Mouse (Mus musculus): ENCODE results near the gene Krtap19-2. TPM values are rescaled to one million over a fixed set of nuclear protein-coding genes. Genes with fewer than 3 reads are reported as not detected.

The Krtap19-2 gene
- total RNA-seq (2012; rRNA removed): not detected in 2 replicates

- Histone ChIP-seq H3K27ac (ENCODE audit: insufficient read depth, low read depth, low read length, poor library complexity, severe bottlenecking) (no peak within 1 kb of the TSS), H3K9me3 (ENCODE audit: control insufficient read depth, insufficient read depth, low read depth, low read length) (no peaks in the 10 kb centered on the region), H3K4me1 (ENCODE audit: control insufficient read depth in 2 of 2, insufficient read depth in 2 of 2, low read length in 2 of 2, poor library complexity in 1 of 2) (no peaks in the 10 kb centered on the region), H3K9ac (ENCODE audit: insufficient read depth, low read depth, low read length, poor library complexity, severe bottlenecking) (no peak within 1 kb of the TSS), H3K36me3 (ENCODE audit: control insufficient read depth, insufficient read depth, low read length, poor library complexity, severe bottlenecking) (no peaks in the 10 kb centered on the region), H3K4me3 (ENCODE audit: insufficient read depth in 1 of 2, low read depth in 1 of 2, low read length in 2 of 2, poor library complexity in 1 of 2, severe bottlenecking in 1 of 2) (no peak within 1 kb of the TSS)
- DNase-seq (ENCODE audit: low read depth, low spot score): no peak
- TF ChIP-seq ZC3H11A (IDR thresholded peaks at IDR 0.05; ENCODE audit: borderline replicate concordance, low read depth, low read length) (no peak), MAFK (IDR thresholded peaks at IDR 0.05; ENCODE audit: insufficient read depth, low read depth, low read length) (no peak), CHD2 (IDR thresholded peaks at IDR 0.05; ENCODE audit: low read depth, low read length) (no peak), ZNF384 (IDR thresholded peaks at IDR 0.05; ENCODE audit: low read depth, low read length) (no peak), HCFC1 (IDR thresholded peaks at IDR 0.05; ENCODE audit: borderline replicate concordance, insufficient read depth, low read length) (no peak)
- in situ Hi-C loops (cut with MboI; ENCODE audit: low sequenced_read_pairs in 2 of 2, unreplicated experiment in 2 of 2): no loop called here
Measured at GRCm38 (mm10) chr16:88874169-88874568, at the start of gene Krtap19-2. Gene Krtap19-2, minus strand, starts transcription at chr16:88874269.

- in situ Hi-C loops (cut with MboI; ENCODE audit: low sequenced_read_pairs in 2 of 2, unreplicated experiment in 2 of 2): no loop called here
- TF ChIP-seq ZNF384 (IDR thresholded peaks at IDR 0.05; ENCODE audit: low read depth, low read length): no peak
- H3K27ac ChIP-seq (ENCODE audit: insufficient read depth, low read depth, low read length, poor library complexity, severe bottlenecking): no peak within 1 kb of the TSS
Measured at GRCm38 (mm10) chr16:88896357-88896756, 22.3 kb upstream of the Krtap19-2 start, which contains the start of gene Krtap19-5. Gene Krtap19-5, minus strand, starts transcription at chr16:88896457.

GRCm38 (mm10) chr16:88886870-88887269 lies 12.8 kb upstream of the Krtap19-2 start:
- no peak overlapping the region for H3K27ac ChIP-seq (ENCODE audit: insufficient read depth, low read depth, low read length, poor library complexity, severe bottlenecking)
- TF ChIP-seq CHD2 (IDR thresholded peaks at IDR 0.05; ENCODE audit: low read depth, low read length) (no peak), ZC3H11A (IDR thresholded peaks at IDR 0.05; ENCODE audit: borderline replicate concordance, low read depth, low read length) (no peak), HCFC1 (IDR thresholded peaks at IDR 0.05; ENCODE audit: borderline replicate concordance, insufficient read depth, low read length) (no peak), MAFK (IDR thresholded peaks at IDR 0.05; ENCODE audit: insufficient read depth, low read depth, low read length) (no peak), ZNF384 (IDR thresholded peaks at IDR 0.05; ENCODE audit: low read depth, low read length) (no peak)
- H3K4me1 ChIP-seq (ENCODE audit: control insufficient read depth in 2 of 2, insufficient read depth in 2 of 2, low read length in 2 of 2, poor library complexity in 1 of 2): no peaks in the 10 kb centered on the region; a peak in 1 of 4 replicates
- no peak overlapping the region for H3K9ac ChIP-seq (ENCODE audit: insufficient read depth, low read depth, low read length, poor library complexity, severe bottlenecking)
- in situ Hi-C loops (cut with MboI; ENCODE audit: low sequenced_read_pairs in 2 of 2, unreplicated experiment in 2 of 2): no loop called here
- no peak overlapping the region for H3K4me3 ChIP-seq (ENCODE audit: insufficient read depth in 1 of 2, low read depth in 1 of 2, low read length in 2 of 2, poor library complexity in 1 of 2, severe bottlenecking in 1 of 2)
- DNase-seq (ENCODE audit: low read depth, low spot score): no peak
- H3K9me3 ChIP-seq (ENCODE audit: control insufficient read depth, insufficient read depth, low read depth, low read length): no peaks in the 10 kb centered on the region
- no peaks in the 10 kb centered on the region for H3K36me3 ChIP-seq (ENCODE audit: control insufficient read depth, insufficient read depth, low read length, poor library complexity, severe bottlenecking)

More at GRCm38 (mm10) chr16:88896357-88896756, 22.3 kb upstream of the Krtap19-2 start, which contains the start of gene Krtap19-5:
- Histone ChIP-seq H3K36me3 (ENCODE audit: control insufficient read depth, insufficient read depth, low read length, poor library complexity, severe bottlenecking) (no peaks in the 10 kb centered on the region), H3K4me3 (ENCODE audit: insufficient read depth in 1 of 2, low read depth in 1 of 2, low read length in 2 of 2, poor library complexity in 1 of 2, severe bottlenecking in 1 of 2) (no peak within 1 kb of the TSS), H3K9ac (ENCODE audit: insufficient read depth, low read depth, low read length, poor library complexity, severe bottlenecking) (no peak within 1 kb of the TSS), H3K9me3 (ENCODE audit: control insufficient read depth, insufficient read depth, low read depth, low read length) (no peaks in the 10 kb centered on the region), H3K4me1 (ENCODE audit: control insufficient read depth in 2 of 2, insufficient read depth in 2 of 2, low read length in 2 of 2, poor library complexity in 1 of 2) (no peaks in the 10 kb centered on the region)
- no peak for DNase-seq (ENCODE audit: low read depth, low spot score)

- TF ChIP-seq HCFC1 (IDR thresholded peaks at IDR 0.05; ENCODE audit: borderline replicate concordance, insufficient read depth, low read length) (no peak), ZNF384 (IDR thresholded peaks at IDR 0.05; ENCODE audit: low read depth, low read length) (no peak), MAFK (IDR thresholded peaks at IDR 0.05; ENCODE audit: insufficient read depth, low read depth, low read length) (no peak), ZC3H11A (IDR thresholded peaks at IDR 0.05; ENCODE audit: borderline replicate concordance, low read depth, low read length) (no peak), CHD2 (IDR thresholded peaks at IDR 0.05; ENCODE audit: low read depth, low read length) (no peak)
- in situ Hi-C loops (cut with MboI; ENCODE audit: low sequenced_read_pairs in 2 of 2, unreplicated experiment in 2 of 2): no loop called here
- DNase-seq (ENCODE audit: low read depth, low spot score): no peak
- Histone ChIP-seq H3K9ac (ENCODE audit: insufficient read depth, low read depth, low read length, poor library complexity, severe bottlenecking) (no peak within 1 kb of the TSS), H3K9me3 (ENCODE audit: control insufficient read depth, insufficient read depth, low read depth, low read length) (no peaks in the 10 kb centered on the region), H3K4me3 (ENCODE audit: insufficient read depth in 1 of 2, low read depth in 1 of 2, low read length in 2 of 2, poor library complexity in 1 of 2, severe bottlenecking in 1 of 2) (no peak within 1 kb of the TSS), H3K36me3 (ENCODE audit: control insufficient read depth, insufficient read depth, low read length, poor library complexity, severe bottlenecking) (no peaks in the 10 kb centered on the region), H3K27ac (ENCODE audit: insufficient read depth, low read depth, low read length, poor library complexity, severe bottlenecking) (no peak within 1 kb of the TSS), H3K4me1 (ENCODE audit: control insufficient read depth in 2 of 2, insufficient read depth in 2 of 2, low read length in 2 of 2, poor library complexity in 1 of 2) (no peaks in the 10 kb centered on the region; a peak in 1 of 4 replicates)
Measured at GRCm38 (mm10) chr16:88884989-88885388, 10.9 kb upstream of the Krtap19-2 start, which contains the start of gene Krtap19-4. Gene Krtap19-4, minus strand, starts transcription at chr16:88885089.

GRCm38 (mm10) chr16:88877938-88878337 lies 3.9 kb upstream of the Krtap19-2 start, which contains the start of gene Krtap19-3:
Gene Krtap19-3, minus strand, starts transcription at chr16:88878038.
- TF ChIP-seq ZC3H11A (IDR thresholded peaks at IDR 0.05; ENCODE audit: borderline replicate concordance, low read depth, low read length) (no peak), MAFK (IDR thresholded peaks at IDR 0.05; ENCODE audit: insufficient read depth, low read depth, low read length) (no peak)
- no peak within 1 kb of the TSS for H3K4me3 ChIP-seq (ENCODE audit: insufficient read depth in 1 of 2, low read depth in 1 of 2, low read length in 2 of 2, poor library complexity in 1 of 2, severe bottlenecking in 1 of 2)
- in situ Hi-C loops (cut with MboI; ENCODE audit: low sequenced_read_pairs in 2 of 2, unreplicated experiment in 2 of 2): no loop called here
- no peaks in the 10 kb centered on the region; a peak in 1 of 4 replicates for H3K4me1 ChIP-seq (ENCODE audit: control insufficient read depth in 2 of 2, insufficient read depth in 2 of 2, low read length in 2 of 2, poor library complexity in 1 of 2)
- H3K9me3 ChIP-seq (ENCODE audit: control insufficient read depth, insufficient read depth, low read depth, low read length): no peaks in the 10 kb centered on the region
- H3K27ac ChIP-seq (ENCODE audit: insufficient read depth, low read depth, low read length, poor library complexity, severe bottlenecking): no peak within 1 kb of the TSS
- no peak for DNase-seq (ENCODE audit: low read depth, low spot score)
- no peaks in the 10 kb centered on the region for H3K36me3 ChIP-seq (ENCODE audit: control insufficient read depth, insufficient read depth, low read length, poor library complexity, severe bottlenecking)
- H3K9ac ChIP-seq (ENCODE audit: insufficient read depth, low read depth, low read length, poor library complexity, severe bottlenecking): no peak within 1 kb of the TSS
